Mouse (Mus musculus): ENCODE results near the gene Greb1. TPM values are rescaled to one million over a fixed set of nuclear protein-coding genes. Genes with fewer than 3 reads are reported as not detected.

Greb1 gene
- polyA plus RNA-seq, 1 experiment from 2014 or later = 3.8 TPM

- 0 out of 2 replicates have a peak, but pooled peaks cover 1% of the 10 kb centered on the region for H3K36me3 ChIP-seq (ENCODE audit: control insufficient read depth, insufficient read depth, low read length)
- peak; percentile 15; the same call in 1 of the 2 replicates for ATAC-seq (ENCODE audit: low read depth)
- H3K9ac ChIP-seq (ENCODE audit: low read length) = no peak overlapping the region
- no peak overlapping the region for H3K4me2 ChIP-seq (ENCODE audit: low read depth, low read length)
- no peak overlapping the region for H3K4me3 ChIP-seq (ENCODE audit: low read length)
- no peaks in the 10 kb centered on the region for H3K27me3 ChIP-seq (ENCODE audit: control insufficient read depth, insufficient read depth, low read depth, low read length)
- WGBS = 36% methylated on average over 11 of the region's 11 CpGs
- H3K4me1 ChIP-seq (replicated peaks; ENCODE audit: control insufficient read depth, insufficient read depth, low read length) = peaks cover 8% of the 10 kb centered on the region; the same call in 1 of the 2 replicates
- no peaks in the 10 kb centered on the region for H3K9me3 ChIP-seq (ENCODE audit: control insufficient read depth, low read length)
- H3K27ac ChIP-seq (ENCODE audit: low read length) = no peak overlapping the region
Measured at GRCm38 (mm10) chr12:16834701-16835100, 34.0 kb upstream of the Greb1 start.

GRCm38 (mm10) chr12:16831071-16831470 lies 30.4 kb upstream of the Greb1 start:
- no peak overlapping the region for H3K4me3 ChIP-seq (ENCODE audit: low read length)

GRCm38 (mm10) chr12:16829785-16830184 lies 29.1 kb upstream of the Greb1 start:
- no peak overlapping the region for H3K27ac ChIP-seq (ENCODE audit: low read length)
- 84% methylated on average over 2 of the region's 2 CpGs for WGBS
- no peak overlapping the region for H3K4me3 ChIP-seq (ENCODE audit: low read length)
- H3K4me1 ChIP-seq (replicated peaks; ENCODE audit: control insufficient read depth, insufficient read depth, low read length) = peaks cover 6% of the 10 kb centered on the region; the same call in 1 of the 2 replicates
- peaks cover 10% of the 10 kb centered on the region for H3K36me3 ChIP-seq (ENCODE audit: control insufficient read depth, insufficient read depth, low read length)
- no peak overlapping the region for H3K4me2 ChIP-seq (ENCODE audit: low read depth, low read length)
- no peaks in the 10 kb centered on the region for H3K9me3 ChIP-seq (ENCODE audit: control insufficient read depth, low read length)
- ATAC-seq (ENCODE audit: low read depth) = no peak
- no peak overlapping the region for H3K9ac ChIP-seq (ENCODE audit: low read length)
- no peaks in the 10 kb centered on the region for H3K27me3 ChIP-seq (ENCODE audit: control insufficient read depth, insufficient read depth, low read depth, low read length)

More at GRCm38 (mm10) chr12:16831071-16831470, 30.4 kb upstream of the Greb1 start:
- 39% methylated on average over 4 of the region's 4 CpGs for whole genome bisulfite sequencing
- no peaks in the 10 kb centered on the region for H3K27me3 ChIP-seq (ENCODE audit: control insufficient read depth, insufficient read depth, low read depth, low read length)
- H3K36me3 ChIP-seq (ENCODE audit: control insufficient read depth, insufficient read depth, low read length) = peaks cover 4% of the 10 kb centered on the region; the same call in 1 of the 2 replicates
- no peaks in the 10 kb centered on the region for H3K9me3 ChIP-seq (ENCODE audit: control insufficient read depth, low read length)
- H3K27ac ChIP-seq (ENCODE audit: low read length) = no peak overlapping the region
- H3K4me1 ChIP-seq (replicated peaks; ENCODE audit: control insufficient read depth, insufficient read depth, low read length) = peaks cover 6% of the 10 kb centered on the region; the same call in 1 of the 2 replicates
- ATAC-seq (ENCODE audit: low read depth) = peak; percentile 37; the same call in 1 of the 2 replicates
- H3K4me2 ChIP-seq (ENCODE audit: low read depth, low read length) = no peak overlapping the region
- no peak overlapping the region for H3K9ac ChIP-seq (ENCODE audit: low read length)

- no peaks in the 10 kb centered on the region for H3K27me3 ChIP-seq (ENCODE audit: control insufficient read depth, insufficient read depth, low read depth, low read length)
- H3K27ac ChIP-seq (ENCODE audit: low read length) = no peak overlapping the region
- no peak overlapping the region for H3K4me3 ChIP-seq (ENCODE audit: low read length)
- ATAC-seq (ENCODE audit: low read depth) = 0 out of 2 replicates have a peak, but pooled peaks have one; percentile 56
- 50% methylated on average over 6 of the region's 6 CpGs for WGBS
- H3K4me2 ChIP-seq (ENCODE audit: low read depth, low read length) = no peak overlapping the region
- H3K9ac ChIP-seq (ENCODE audit: low read length) = no peak overlapping the region
- H3K36me3 ChIP-seq (ENCODE audit: control insufficient read depth, insufficient read depth, low read length) = peaks cover 10% of the 10 kb centered on the region
- peaks cover 6% of the 10 kb centered on the region; the same call in 1 of the 2 replicates for H3K4me1 ChIP-seq (replicated peaks; ENCODE audit: control insufficient read depth, insufficient read depth, low read length)
- no peaks in the 10 kb centered on the region for H3K9me3 ChIP-seq (ENCODE audit: control insufficient read depth, low read length)
Measured at GRCm38 (mm10) chr12:16828505-16828904, 27.8 kb upstream of the Greb1 start.

GRCm38 (mm10) chr12:16823701-16824100 lies 23.0 kb upstream of the Greb1 start:
- H3K36me3 ChIP-seq (ENCODE audit: control insufficient read depth, insufficient read depth, low read length) = peaks cover 38% of the 10 kb centered on the region
- H3K9me3 ChIP-seq (ENCODE audit: control insufficient read depth, low read length) = no peaks in the 10 kb centered on the region
- no peak overlapping the region for H3K9ac ChIP-seq (ENCODE audit: low read length)
- no peak overlapping the region for H3K4me2 ChIP-seq (ENCODE audit: low read depth, low read length)
- no peak for ATAC-seq (ENCODE audit: low read depth)
- no peak overlapping the region for H3K4me3 ChIP-seq (ENCODE audit: low read length)
- no peaks in the 10 kb centered on the region for H3K4me1 ChIP-seq (replicated peaks; ENCODE audit: control insufficient read depth, insufficient read depth, low read length)
- H3K27me3 ChIP-seq (ENCODE audit: control insufficient read depth, insufficient read depth, low read depth, low read length) = no peaks in the 10 kb centered on the region
- 71% methylated on average over 1 of the region's 1 CpGs for WGBS
- no peak overlapping the region for H3K27ac ChIP-seq (ENCODE audit: low read length)

- no peaks in the 10 kb centered on the region for H3K4me1 ChIP-seq (replicated peaks; ENCODE audit: control insufficient read depth, insufficient read depth, low read length)
- H3K4me3 ChIP-seq (ENCODE audit: low read length) = no peak overlapping the region
- no peaks in the 10 kb centered on the region for H3K9me3 ChIP-seq (ENCODE audit: control insufficient read depth, low read length)
- H3K27me3 ChIP-seq (ENCODE audit: control insufficient read depth, insufficient read depth, low read depth, low read length) = no peaks in the 10 kb centered on the region
- H3K36me3 ChIP-seq (ENCODE audit: control insufficient read depth, insufficient read depth, low read length) = peaks cover 39% of the 10 kb centered on the region
- no peak overlapping the region for H3K27ac ChIP-seq (ENCODE audit: low read length)
- no peak overlapping the region for H3K4me2 ChIP-seq (ENCODE audit: low read depth, low read length)
- no peak for ATAC-seq (ENCODE audit: low read depth)
- H3K9ac ChIP-seq (ENCODE audit: low read length) = no peak overlapping the region
- 91% methylated on average over 10 of the region's 10 CpGs for WGBS
Measured at GRCm38 (mm10) chr12:16822181-16822734, 21.6 kb upstream of the Greb1 start.

GRCm38 (mm10) chr12:16820761-16821160 lies 20.1 kb upstream of the Greb1 start:
- Histone ChIP-seq H3K4me2 (ENCODE audit: low read depth, low read length) (no peak overlapping the region), H3K9me3 (ENCODE audit: control insufficient read depth, low read length) (no peaks in the 10 kb centered on the region), H3K36me3 (ENCODE audit: control insufficient read depth, insufficient read depth, low read length) (peaks cover 43% of the 10 kb centered on the region), H3K4me1 (replicated peaks; ENCODE audit: control insufficient read depth, insufficient read depth, low read length) (no peaks in the 10 kb centered on the region), H3K9ac (ENCODE audit: low read length) (no peak overlapping the region), H3K4me3 (ENCODE audit: low read length) (no peak overlapping the region), H3K27ac (ENCODE audit: low read length) (no peak overlapping the region), H3K27me3 (ENCODE audit: control insufficient read depth, insufficient read depth, low read depth, low read length) (no peaks in the 10 kb centered on the region)
- WGBS = 77% methylated on average over 7 of the region's 7 CpGs
- ATAC-seq (ENCODE audit: low read depth) = no peak

- Histone ChIP-seq H3K27ac (ENCODE audit: low read length) (no peak overlapping the region), H3K4me1 (replicated peaks; ENCODE audit: control insufficient read depth, insufficient read depth, low read length) (no peaks in the 10 kb centered on the region), H3K9ac (ENCODE audit: low read length) (no peak overlapping the region), H3K36me3 (ENCODE audit: control insufficient read depth, insufficient read depth, low read length) (peaks cover 39% of the 10 kb centered on the region), H3K4me2 (ENCODE audit: low read depth, low read length) (no peak overlapping the region), H3K4me3 (ENCODE audit: low read length) (no peak overlapping the region), H3K9me3 (ENCODE audit: control insufficient read depth, low read length) (no peaks in the 10 kb centered on the region), H3K27me3 (ENCODE audit: control insufficient read depth, insufficient read depth, low read depth, low read length) (no peaks in the 10 kb centered on the region)
- ATAC-seq (ENCODE audit: low read depth) = no peak
- 45% methylated on average over 11 of the region's 11 CpGs for WGBS
Measured at GRCm38 (mm10) chr12:16818513-16818912, 17.8 kb upstream of the Greb1 start.

- H3K27ac ChIP-seq (ENCODE audit: low read length) = no peak overlapping the region
- no peaks in the 10 kb centered on the region for H3K27me3 ChIP-seq (ENCODE audit: control insufficient read depth, insufficient read depth, low read depth, low read length)
- H3K4me2 ChIP-seq (ENCODE audit: low read depth, low read length) = no peak overlapping the region
- 83% methylated on average over 4 of the region's 4 CpGs for WGBS
- no peak for ATAC-seq (ENCODE audit: low read depth)
- peaks cover 28% of the 10 kb centered on the region for H3K36me3 ChIP-seq (ENCODE audit: control insufficient read depth, insufficient read depth, low read length)
- H3K4me3 ChIP-seq (ENCODE audit: low read length) = no peak overlapping the region
- H3K9ac ChIP-seq (ENCODE audit: low read length) = no peak overlapping the region
- H3K4me1 ChIP-seq (replicated peaks; ENCODE audit: control insufficient read depth, insufficient read depth, low read length) = peaks cover 6% of the 10 kb centered on the region
- no peaks in the 10 kb centered on the region for H3K9me3 ChIP-seq (ENCODE audit: control insufficient read depth, low read length)
Measured at GRCm38 (mm10) chr12:16817147-16817546, 16.5 kb upstream of the Greb1 start.

Measured in lung, embryonic 16.5 days (tissue).